Mouse (Mus musculus): ENCODE data around the gene Ak1. TPM values are rescaled to one million over a fixed set of nuclear protein-coding genes. Genes with fewer than 3 reads are reported as not detected.

Gene Ak1
- 100 to 1,000 TPM; 116 to 131 (median 119) TPM for total RNA-seq (2022)

DNA sequence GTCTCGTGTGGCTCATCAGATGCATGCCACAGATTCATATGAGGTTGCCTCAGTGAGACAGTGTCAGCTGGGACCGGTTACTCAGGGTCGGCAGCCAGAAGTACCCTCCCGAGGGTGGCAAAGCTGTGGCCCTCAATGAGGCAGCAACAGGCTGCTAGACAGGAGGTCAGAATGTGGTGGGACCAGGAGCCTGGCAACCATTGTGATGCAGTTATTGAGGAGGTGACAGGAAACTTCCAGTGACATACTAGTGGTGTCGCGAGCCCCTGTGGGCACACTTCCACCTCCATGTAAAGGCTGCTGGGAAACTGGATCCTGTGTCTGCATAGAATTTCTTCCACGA lies at the start of gene Ak1:
Ak1 (plus strand) TSS at position 242 of the 343 bp plus-strand sequence.
- DNase-seq (ENCODE audit: low spot score in 2 of 2): no peak

- DNase-seq (ENCODE audit: low spot score in 2 of 2): no peak
These were observed 49.4 kb upstream of the Ak1 start for GRCm38 (mm10) chr2:32572196-32572595.

DNA sequence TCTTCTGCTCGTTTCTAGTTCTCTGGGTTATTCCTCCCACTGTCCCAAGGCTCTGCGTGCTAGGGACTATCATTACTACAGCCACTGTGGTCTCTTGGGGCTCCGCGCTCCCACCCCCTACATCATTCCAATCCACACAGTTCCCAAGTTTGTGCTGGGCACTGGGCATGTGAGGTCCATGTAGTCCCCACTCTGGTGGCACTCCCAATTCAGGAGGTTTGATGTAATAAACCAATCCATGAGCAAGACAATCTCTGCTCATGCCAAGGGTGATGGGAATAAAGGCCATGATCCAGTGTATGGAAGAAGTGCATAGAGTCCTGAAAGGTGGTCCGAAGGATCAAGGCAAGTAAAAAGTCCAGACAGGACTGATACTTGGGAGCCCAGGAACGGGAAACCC lies 47.1 kb upstream of the Ak1 start, which contains the start of gene Pip5kl1:
Pip5kl1 (plus strand) TSS at position 301 of the 400 bp plus-strand sequence.
- DNase-seq (ENCODE audit: low spot score in 2 of 2): no peak

GRCm38 (mm10) chr2:32574901-32575585 lies 46.5 kb upstream of the Ak1 start:
- peak in 1 of 2 experiments; percentile 71 for DNase-seq (ENCODE audit: low spot score in 2 of 2)

GRCm38 (mm10) chr2:32575586-32576160 lies 45.9 kb upstream of the Ak1 start, which contains the start of gene 9430097D07Rik:
9430097D07Rik (minus strand) TSS chr2:32575684.
- DNase-seq (ENCODE audit: low spot score in 2 of 2): peak in 1 of 2 experiments; percentile 65

DNA sequence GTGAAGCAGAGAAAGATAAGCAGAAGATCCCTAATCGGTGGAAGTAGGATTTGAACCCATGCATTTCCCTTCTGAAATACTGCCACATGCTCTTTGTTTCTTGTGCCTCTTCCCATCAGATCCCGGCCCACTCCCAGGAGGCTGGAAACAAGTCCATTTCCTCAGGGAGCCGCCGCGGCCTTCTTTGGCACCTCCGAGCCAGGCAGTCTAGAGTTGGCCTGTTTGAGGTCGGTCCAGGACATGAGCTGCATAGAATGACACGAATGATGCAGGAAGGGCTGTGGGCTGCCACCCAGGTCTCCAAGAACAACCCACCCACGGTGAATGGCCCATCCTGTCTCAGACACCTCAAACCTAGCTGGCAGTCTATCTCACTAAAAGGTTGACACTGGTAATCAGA lies 45.0 kb upstream of the Ak1 start:
- DNase-seq (ENCODE audit: low spot score in 2 of 2): no peak

DNA sequence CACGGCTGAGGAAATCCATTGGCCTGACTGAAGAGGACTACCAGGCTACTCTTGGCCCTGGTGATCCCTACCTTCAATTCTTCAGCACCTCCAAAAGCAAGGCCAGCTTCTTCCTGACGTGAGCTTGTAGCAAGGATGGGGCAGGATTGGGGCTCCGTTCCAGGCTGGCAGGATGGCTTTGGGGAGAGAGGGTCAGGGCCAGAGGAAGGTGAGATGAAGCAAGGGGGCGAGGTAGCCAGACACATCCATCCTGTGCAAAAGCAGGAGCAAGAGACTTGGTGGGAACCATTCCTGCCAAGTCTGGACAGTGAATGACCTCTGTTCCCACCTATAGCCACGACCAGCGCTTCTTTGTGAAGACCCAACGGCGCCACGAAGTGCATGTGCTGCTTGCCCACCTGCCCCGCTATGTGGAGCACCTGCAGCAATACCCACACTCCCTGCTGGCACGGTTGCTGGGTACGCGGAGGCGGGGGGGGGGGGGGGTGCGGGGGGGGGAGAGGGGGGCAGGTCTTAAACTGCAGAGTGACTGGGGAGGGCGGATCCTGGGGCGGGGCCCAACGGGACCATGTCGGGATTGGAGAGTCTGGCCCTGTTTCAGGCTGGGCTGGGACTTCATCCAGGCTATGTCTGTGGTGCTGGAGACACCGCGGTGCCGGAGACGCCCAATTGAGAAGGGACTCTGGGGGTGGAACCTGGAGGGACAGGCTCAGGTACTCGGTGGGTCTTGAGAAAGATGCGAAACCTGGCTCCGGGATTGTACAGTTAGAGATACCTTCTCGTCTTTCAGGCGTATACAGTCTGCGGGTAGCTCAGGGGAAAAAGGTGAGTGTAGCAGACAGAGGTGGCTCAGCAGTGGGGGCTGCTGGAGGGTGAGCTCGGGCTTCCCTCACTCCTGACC lies 43.2 kb upstream of the Ak1 start:
- no peak for DNase-seq (ENCODE audit: low spot score in 2 of 2)

- peak; percentile 73 to 81 for DNase-seq (ENCODE audit: low spot score in 2 of 2)
These were observed 40.0 kb upstream of the Ak1 start for GRCm38 (mm10) chr2:32581450-32582095.

DNA sequence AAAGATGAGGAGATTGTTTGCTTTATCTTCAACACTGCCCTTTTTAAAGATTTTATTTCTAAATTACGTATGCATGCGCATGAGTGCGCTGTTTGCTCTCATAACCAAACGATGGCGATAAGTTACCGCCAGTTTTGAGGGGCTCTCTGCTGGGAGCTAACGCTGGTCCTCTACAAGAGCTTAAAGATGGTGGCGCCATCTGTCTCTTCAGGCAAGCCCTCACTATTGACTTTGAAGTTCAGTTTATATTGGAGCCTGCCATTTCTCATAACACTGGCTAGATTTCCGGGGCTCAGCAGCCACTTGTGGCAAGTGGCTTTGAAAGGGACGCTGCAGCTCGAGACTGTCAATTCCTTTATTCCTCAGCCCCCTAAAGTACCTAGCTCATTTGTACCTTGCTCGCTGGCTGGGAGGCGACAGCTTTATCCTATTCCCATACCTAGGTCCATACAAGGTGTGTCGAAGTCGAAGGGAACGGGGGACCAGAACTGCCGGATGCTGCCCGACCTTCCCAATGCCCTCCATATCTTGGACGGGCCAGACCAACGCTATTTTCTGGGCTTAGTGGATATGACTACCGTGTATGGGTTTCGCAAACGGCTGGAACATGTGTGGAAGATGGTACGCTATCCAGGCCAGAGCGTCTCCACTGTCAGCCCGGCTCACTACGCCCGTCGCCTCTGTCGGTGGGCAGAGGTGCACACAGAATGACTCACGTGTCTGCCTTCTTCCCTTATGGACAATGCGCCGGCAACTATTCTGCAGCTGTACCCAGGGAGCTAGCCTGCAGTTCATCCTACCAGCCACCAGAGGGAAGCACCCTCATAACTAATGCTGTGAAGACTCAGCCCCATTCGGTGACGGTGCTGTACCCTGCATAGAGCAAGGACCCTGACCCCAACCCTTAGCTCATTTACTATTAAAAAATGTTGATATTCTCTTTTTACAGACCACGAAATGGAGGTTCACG lies 38.4 kb upstream of the Ak1 start:
- DNase-seq (ENCODE audit: low spot score in 2 of 2): peak; percentile 83 to 89

DNA sequence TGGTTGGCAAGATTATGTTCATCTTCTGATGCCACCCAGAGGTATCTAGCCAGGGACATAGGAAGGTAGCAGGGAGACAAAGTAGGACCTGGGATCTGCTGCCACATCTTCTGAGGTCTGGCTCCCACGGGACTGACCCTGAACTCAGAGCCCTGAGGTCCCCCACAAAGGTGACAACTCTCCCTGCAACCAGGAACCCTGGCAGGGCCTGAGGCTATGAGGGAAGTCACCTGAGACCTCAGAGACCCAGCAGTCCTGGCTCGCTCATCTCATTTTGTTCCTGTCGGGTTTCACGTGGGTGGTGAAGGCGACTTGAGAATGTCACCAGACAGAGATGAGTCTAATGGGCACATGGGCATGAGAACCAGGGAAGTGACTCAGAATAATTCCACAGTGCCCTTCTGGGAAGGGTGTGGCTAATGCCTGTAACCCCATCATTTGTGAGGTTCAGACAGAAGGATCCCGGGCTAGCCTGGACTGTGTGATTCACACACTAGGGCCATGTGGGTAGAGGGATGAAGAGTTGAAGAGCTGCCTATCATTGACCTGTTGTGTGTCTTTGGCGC lies 36.3 kb upstream of the Ak1 start:
- no peak for DNase-seq (ENCODE audit: low spot score in 2 of 2)

DNA sequence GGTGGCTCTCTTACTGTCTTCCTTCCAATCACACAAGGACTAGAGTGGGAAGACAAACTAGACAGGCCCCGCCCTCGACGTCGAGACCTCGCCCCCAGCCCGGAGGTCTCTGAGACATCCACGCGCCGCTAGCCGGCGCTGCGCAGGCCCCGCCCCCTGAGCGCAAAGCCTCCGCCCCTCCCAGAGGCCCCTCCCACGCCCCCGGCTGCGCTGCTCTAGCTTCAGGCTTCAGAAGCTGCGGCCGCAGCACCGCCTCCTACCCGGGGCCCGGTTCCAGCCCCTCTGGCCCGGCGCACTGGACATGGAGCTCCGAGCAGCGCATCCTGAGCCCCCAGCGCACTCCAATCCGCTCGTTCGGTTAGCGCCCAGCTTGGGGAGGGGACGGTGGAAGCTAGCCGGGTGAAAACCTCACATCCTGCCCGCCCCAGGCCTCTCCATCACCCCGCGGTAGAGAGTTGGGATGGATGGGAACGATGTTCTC lies 34.6 kb upstream of the Ak1 start, which contains the start of gene St6galnac4:
St6galnac4 (plus strand) TSS at position 225 of the 481 bp plus-strand sequence.
- peak; percentile 82 to 83 for DNase-seq (ENCODE audit: low spot score in 2 of 2)

DNA sequence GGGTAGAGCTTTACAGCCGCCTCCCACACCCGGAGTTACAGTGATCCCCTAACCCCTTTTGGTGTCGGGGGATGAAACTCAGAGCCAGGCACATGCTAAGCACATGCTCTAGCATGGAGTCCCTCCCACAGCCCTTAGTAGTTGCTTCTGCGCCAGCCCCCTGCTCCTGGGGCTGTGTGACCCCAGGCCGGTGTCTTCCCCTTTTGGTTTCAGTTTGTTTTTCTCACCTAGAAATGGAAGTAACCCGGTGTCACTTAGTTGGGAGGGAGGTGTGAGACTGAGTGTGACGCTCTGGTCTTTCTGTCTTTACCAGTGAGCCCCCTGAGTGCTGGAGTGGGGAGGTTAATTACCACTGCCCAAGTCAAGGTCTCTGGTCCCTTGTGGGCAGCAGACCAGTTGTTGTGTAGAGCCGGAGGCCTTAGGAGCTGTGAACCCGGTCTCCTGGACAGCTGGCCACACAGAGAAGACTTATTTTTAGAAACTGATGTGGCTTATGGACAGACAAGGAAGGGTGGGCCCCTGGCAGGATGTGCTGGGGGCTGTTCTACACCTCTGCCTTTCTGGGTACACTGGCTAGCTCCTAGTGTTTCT lies 33.7 kb upstream of the Ak1 start:
- DNase-seq (ENCODE audit: low spot score in 2 of 2): no peak

GRCm38 (mm10) chr2:32589213-32589795 lies 32.3 kb upstream of the Ak1 start:
- no peak for DNase-seq (ENCODE audit: low spot score in 2 of 2)

DNA sequence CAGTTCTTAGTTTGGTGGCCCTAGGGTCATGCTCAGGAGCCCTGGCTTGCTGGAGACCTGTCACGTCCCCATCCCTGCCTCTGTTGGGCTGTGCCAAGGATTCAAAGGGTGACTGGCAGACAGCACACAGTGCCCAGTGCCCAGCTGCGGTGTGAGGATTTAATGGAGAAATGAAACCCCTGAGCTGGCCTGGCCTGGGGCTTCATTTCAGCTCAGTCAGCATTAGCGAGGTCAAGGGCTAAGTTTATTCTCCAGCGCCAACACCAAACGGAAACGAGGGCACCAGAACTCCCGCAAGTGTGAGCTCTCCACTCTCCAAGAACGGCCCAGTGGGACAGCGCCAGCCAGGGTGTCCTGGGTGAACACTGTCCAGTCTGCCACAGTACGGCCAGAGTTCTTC lies 31.3 kb upstream of the Ak1 start:
- no peak for DNase-seq (ENCODE audit: low spot score in 2 of 2)

- no peak for DNase-seq (ENCODE audit: low spot score in 2 of 2)
These were observed 30.3 kb upstream of the Ak1 start for GRCm38 (mm10) chr2:32591249-32591648.

DNA sequence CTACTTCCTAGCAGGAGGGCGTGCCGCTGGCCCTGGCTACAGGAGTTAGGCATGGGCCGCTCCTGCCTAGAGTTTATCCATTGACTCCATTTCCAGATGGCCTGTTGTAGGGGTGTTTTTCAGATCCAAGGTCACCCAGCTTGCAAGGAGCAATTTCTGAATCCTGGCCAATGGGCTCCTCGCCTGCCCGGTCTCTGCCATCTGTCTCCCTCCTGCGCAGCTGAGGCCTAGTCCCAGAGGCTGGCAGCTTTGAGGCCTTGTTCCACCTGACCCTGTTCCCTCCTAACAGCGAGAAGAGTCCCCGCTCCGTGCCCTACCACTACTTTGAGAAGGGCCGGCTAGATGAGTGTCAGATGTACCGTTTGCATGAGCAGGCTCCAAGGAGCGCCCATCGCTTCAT lies 24.8 kb upstream of the Ak1 start:
- DNase-seq (ENCODE audit: low spot score in 2 of 2): no peak

DNA sequence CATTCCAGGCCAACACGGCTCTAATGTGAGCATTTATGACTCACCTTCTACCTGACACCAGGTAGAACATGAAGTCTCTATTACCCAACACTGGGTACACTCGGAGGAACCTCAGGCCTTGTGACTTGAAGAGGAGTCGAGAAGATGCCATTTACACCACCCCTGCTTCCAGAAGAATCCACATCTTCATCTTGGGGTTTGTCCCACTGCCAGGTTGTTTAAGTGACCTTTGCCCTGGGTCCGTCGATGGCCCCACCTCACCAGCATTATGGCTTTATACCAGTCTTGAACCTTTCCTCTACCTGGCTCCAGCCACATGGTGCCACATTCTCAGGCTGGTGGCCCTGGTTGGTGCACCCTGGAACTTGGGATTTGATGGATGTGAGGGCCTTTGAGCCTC lies 24.3 kb upstream of the Ak1 start:
- no peak for DNase-seq (ENCODE audit: low spot score in 2 of 2)

GRCm38 (mm10) chr2:32597699-32598098 lies 23.9 kb upstream of the Ak1 start:
- DNase-seq (ENCODE audit: low spot score in 2 of 2): no peak

DNA sequence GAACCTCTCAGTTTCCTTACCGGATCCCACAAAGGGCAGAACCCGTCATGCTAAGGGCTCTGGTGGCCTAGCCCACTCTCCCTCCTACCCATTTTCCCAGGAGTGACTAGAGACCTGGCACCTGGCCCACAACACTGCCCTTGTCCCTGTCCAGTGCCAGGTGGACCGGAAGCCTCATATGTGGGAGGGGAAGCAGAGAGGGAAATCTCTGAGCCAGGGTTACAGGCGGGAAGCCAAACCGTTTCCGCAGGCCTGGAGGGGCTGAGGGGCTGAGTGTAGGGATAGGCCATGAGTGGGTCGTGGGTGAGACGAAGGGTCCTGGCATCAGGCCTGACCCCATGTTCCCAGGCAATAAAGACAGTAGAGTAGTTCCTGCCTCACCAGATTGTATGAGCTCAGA lies 23.1 kb upstream of the Ak1 start:
- no peak for DNase-seq (ENCODE audit: low spot score in 2 of 2)

Measured in layer of hippocampus, adult 8-10 months (tissue).